Mouse (Mus musculus) lung, postnatal 0 days (tissue): ENCODE data around the gene Cuedc1.

Experiments used
- CTCF ChIP-seq: IDR thresholded peaks from 2 replicates; pipeline ENCODE4 v1.5.1; 2016; ENCODE audit warnings: antibody characterized with exemption, mild to moderate bottlenecking
- EP300 ChIP-seq: IDR thresholded peaks from 2 replicates; pipeline ENCODE4 v1.6.1; 2016; ENCODE audit warnings: antibody characterized with exemption, mild to moderate bottlenecking, control low read depth

- TF ChIP-seq CTCF, result no peak
- TF ChIP-seq EP300, result no peak
These were observed 48.1 kb upstream of the Cuedc1 start for GRCm38 (mm10) chr11:88049732-88050131.
